Mouse (Mus musculus): ENCODE measurements around the gene Mc1r. TPM values are rescaled to one million over a fixed set of nuclear protein-coding genes. Genes with fewer than 3 reads are reported as not detected.
"Not testable (repeated sequence)": the region's sequence is repeated elsewhere in the genome, so short reads cannot be mapped to it uniquely, and the experiment has no call there.

Mc1r gene
- polyA plus RNA-seq, 1 experiment, result 0.70 TPM

- Histone ChIP-seq H3K27ac (ENCODE audit: control insufficient read depth, insufficient read depth, low read depth, low read length, poor library complexity) (no peak overlapping the region), H3K4me1 (ENCODE audit: control insufficient read depth, insufficient read depth, low read length) (peaks cover 3% of the 10 kb centered on the region), H3K4me3 (replicated peaks; ENCODE audit: control insufficient read depth, low read depth, low read length) (no peak overlapping the region)
- 83% methylated on average over 10 of the region's 10 CpGs for WGBS
- no peak for TF ChIP-seq CTCF (IDR thresholded peaks at IDR 0.05; ENCODE audit: control insufficient read depth, insufficient read depth, low read length)
- TF ChIP-seq POLR2A (IDR thresholded peaks at IDR 0.05; ENCODE audit: borderline replicate concordance, control insufficient read depth, low read depth, low read length), result no peak
Observed at GRCm38 (mm10) chr8:123445981-123446380, 39.1 kb downstream of the Mc1r start.

GRCm38 (mm10) chr8:123446799-123447198 lies 39.9 kb downstream of the Mc1r start:
- Histone ChIP-seq H3K27ac (ENCODE audit: control insufficient read depth, insufficient read depth, low read depth, low read length, poor library complexity) (no peak overlapping the region), H3K4me1 (ENCODE audit: control insufficient read depth, insufficient read depth, low read length) (peaks cover 6% of the 10 kb centered on the region), H3K4me3 (replicated peaks; ENCODE audit: control insufficient read depth, low read depth, low read length) (no peak overlapping the region)
- WGBS, result 78% methylated on average over 6 of the region's 6 CpGs
- TF ChIP-seq CTCF (IDR thresholded peaks at IDR 0.05; ENCODE audit: control insufficient read depth, insufficient read depth, low read length) (no peak), POLR2A (IDR thresholded peaks at IDR 0.05; ENCODE audit: borderline replicate concordance, control insufficient read depth, low read depth, low read length) (no peak)

- no peak for TF ChIP-seq CTCF (IDR thresholded peaks at IDR 0.05; ENCODE audit: control insufficient read depth, insufficient read depth, low read length)
- no peak for TF ChIP-seq POLR2A (IDR thresholded peaks at IDR 0.05; ENCODE audit: borderline replicate concordance, control insufficient read depth, low read depth, low read length)
- H3K27ac ChIP-seq (ENCODE audit: control insufficient read depth, insufficient read depth, low read depth, low read length, poor library complexity), result peak overlapping the region; percentile 90
- H3K4me3 ChIP-seq (replicated peaks; ENCODE audit: control insufficient read depth, low read depth, low read length), result no peak overlapping the region
- peaks cover 10% of the 10 kb centered on the region for H3K4me1 ChIP-seq (ENCODE audit: control insufficient read depth, insufficient read depth, low read length)
- WGBS, result 9% methylated on average over 5 of the region's 5 CpGs
Observed at GRCm38 (mm10) chr8:123450783-123451182, 43.9 kb downstream of the Mc1r start.

- peak overlapping the region; percentile 27; the same call in 1 of the 2 replicates for H3K27ac ChIP-seq (ENCODE audit: control insufficient read depth, insufficient read depth, low read depth, low read length, poor library complexity)
Observed at GRCm38 (mm10) chr8:123451747-123452146, 44.8 kb downstream of the Mc1r start.

GRCm38 (mm10) chr8:123452149-123452548 lies 45.2 kb downstream of the Mc1r start:
- 8% methylated on average over 4 of the region's 4 CpGs for WGBS

More at GRCm38 (mm10) chr8:123451747-123452146, 44.8 kb downstream of the Mc1r start:
- not testable (repeated sequence) for H3K4me3 ChIP-seq (replicated peaks; ENCODE audit: control insufficient read depth, low read depth, low read length)
- H3K4me1 ChIP-seq (ENCODE audit: control insufficient read depth, insufficient read depth, low read length), result peaks cover 10% of the 10 kb centered on the region
- WGBS, result 72% methylated on average over 12 of the region's 12 CpGs

GRCm38 (mm10) chr8:123453291-123453690 lies 46.4 kb downstream of the Mc1r start:
- TF ChIP-seq POLR2A (IDR thresholded peaks at IDR 0.05; ENCODE audit: borderline replicate concordance, control insufficient read depth, low read depth, low read length), result no peak
- no peak for TF ChIP-seq CTCF (IDR thresholded peaks at IDR 0.05; ENCODE audit: control insufficient read depth, insufficient read depth, low read length)
- 63% methylated on average over 7 of the region's 7 CpGs for WGBS
- Histone ChIP-seq H3K4me3 (replicated peaks; ENCODE audit: control insufficient read depth, low read depth, low read length) (no peak overlapping the region), H3K27ac (ENCODE audit: control insufficient read depth, insufficient read depth, low read depth, low read length, poor library complexity) (no peak overlapping the region), H3K4me1 (ENCODE audit: control insufficient read depth, insufficient read depth, low read length) (peaks cover 9% of the 10 kb centered on the region)

More at GRCm38 (mm10) chr8:123452149-123452548, 45.2 kb downstream of the Mc1r start:
- peaks cover 10% of the 10 kb centered on the region for H3K4me1 ChIP-seq (ENCODE audit: control insufficient read depth, insufficient read depth, low read length)
- H3K4me3 ChIP-seq (replicated peaks; ENCODE audit: control insufficient read depth, low read depth, low read length), result no peak overlapping the region
- H3K27ac ChIP-seq (ENCODE audit: control insufficient read depth, insufficient read depth, low read depth, low read length, poor library complexity), result no peak overlapping the region
- TF ChIP-seq CTCF (IDR thresholded peaks at IDR 0.05; ENCODE audit: control insufficient read depth, insufficient read depth, low read length) (no peak), POLR2A (IDR thresholded peaks at IDR 0.05; ENCODE audit: borderline replicate concordance, control insufficient read depth, low read depth, low read length) (no peak)

- 85% methylated on average over 5 of the region's 5 CpGs for WGBS
- H3K4me3 ChIP-seq (replicated peaks; ENCODE audit: control insufficient read depth, low read depth, low read length), result no peak overlapping the region
- H3K4me1 ChIP-seq (ENCODE audit: control insufficient read depth, insufficient read depth, low read length), result peaks cover 9% of the 10 kb centered on the region
- peak overlapping the region; percentile 0; the same call in 1 of the 2 replicates for H3K27ac ChIP-seq (ENCODE audit: control insufficient read depth, insufficient read depth, low read depth, low read length, poor library complexity)
- TF ChIP-seq POLR2A (IDR thresholded peaks at IDR 0.05; ENCODE audit: borderline replicate concordance, control insufficient read depth, low read depth, low read length) (no peak), CTCF (IDR thresholded peaks at IDR 0.05; ENCODE audit: control insufficient read depth, insufficient read depth, low read length) (no peak)
Observed at GRCm38 (mm10) chr8:123453951-123454350, 47.0 kb downstream of the Mc1r start.

GRCm38 (mm10) chr8:123454559-123454958 lies 47.7 kb downstream of the Mc1r start:
- TF ChIP-seq CTCF (IDR thresholded peaks at IDR 0.05; ENCODE audit: control insufficient read depth, insufficient read depth, low read length), result no peak
- no peak for TF ChIP-seq POLR2A (IDR thresholded peaks at IDR 0.05; ENCODE audit: borderline replicate concordance, control insufficient read depth, low read depth, low read length)
- WGBS, result 48% methylated on average over 6 of the region's 6 CpGs
- H3K27ac ChIP-seq (ENCODE audit: control insufficient read depth, insufficient read depth, low read depth, low read length, poor library complexity), result no peak overlapping the region
- H3K4me3 ChIP-seq (replicated peaks; ENCODE audit: control insufficient read depth, low read depth, low read length), result no peak overlapping the region
- H3K4me1 ChIP-seq (ENCODE audit: control insufficient read depth, insufficient read depth, low read length), result peaks cover 9% of the 10 kb centered on the region

Other genes starting within 250 kb of the Mc1r start
- gene Sult5a1, start 248.8 kb upstream of the Mc1r start, polyA plus RNA-seq (2011; ENCODE audit: insufficient read depth, insufficient read length, low replicate concordance, missing spikeins), result 0.52 and 1.4 TPM in 2 replicates
- gene Dpep1, start 220.9 kb upstream of the Mc1r start, polyA plus RNA-seq (2011; ENCODE audit: insufficient read depth, insufficient read length, low replicate concordance, missing spikeins), result 9.7 and 14.2 TPM in 2 replicates
- gene Chmp1a, start 194.3 kb upstream of the Mc1r start, polyA plus RNA-seq (2011; ENCODE audit: insufficient read depth, insufficient read length, low replicate concordance, missing spikeins), result 62.6 and 88.7 TPM in 2 replicates
- gene Spata33, start 194.3 kb upstream of the Mc1r start, polyA plus RNA-seq (2011; ENCODE audit: insufficient read depth, insufficient read length, low replicate concordance, missing spikeins), result 0.62 TPM in 1 of 2 replicates, not detected in the other
- gene Cdk10, start 182.3 kb upstream of the Mc1r start, polyA plus RNA-seq (2011; ENCODE audit: insufficient read depth, insufficient read length, low replicate concordance, missing spikeins), result 32.1 and 71.7 TPM in 2 replicates
- gene Spata2l, start 170.9 kb upstream of the Mc1r start, polyA plus RNA-seq (2011; ENCODE audit: insufficient read depth, insufficient read length, low replicate concordance, missing spikeins), result 2.8 TPM in 1 of 2 replicates, not detected in the other
- 10.9 and 29.2 TPM in 2 replicates for gene Zfp276, start 152.9 kb upstream of the Mc1r start, polyA plus RNA-seq (2011; ENCODE audit: insufficient read depth, insufficient read length, low replicate concordance, missing spikeins)
- gene Vps9d1, start 152.8 kb upstream of the Mc1r start, polyA plus RNA-seq (2011; ENCODE audit: insufficient read depth, insufficient read length, low replicate concordance, missing spikeins), result 12.4 and 30.1 TPM in 2 replicates
- gene Fanca, start 88.5 kb upstream of the Mc1r start, polyA plus RNA-seq (2011; ENCODE audit: insufficient read depth, insufficient read length, low replicate concordance, missing spikeins), result 45.3 and 60.2 TPM in 2 replicates
- 1.5 TPM in 2 replicates for gene Spire2, start 74.4 kb upstream of the Mc1r start, polyA plus RNA-seq (2011; ENCODE audit: insufficient read depth, insufficient read length, low replicate concordance, missing spikeins)
- 171 and 310 TPM in 2 replicates for gene Tcf25, start 33.4 kb upstream of the Mc1r start, polyA plus RNA-seq (2011; ENCODE audit: insufficient read depth, insufficient read length, low replicate concordance, missing spikeins)
- 0.56 and 1.4 TPM in 2 replicates for gene Tubb3, start 4.3 kb downstream of the Mc1r start, polyA plus RNA-seq (2011; ENCODE audit: insufficient read depth, insufficient read length, low replicate concordance, missing spikeins)
- gene Def8, start 16.4 kb downstream of the Mc1r start, polyA plus RNA-seq (2011; ENCODE audit: insufficient read depth, insufficient read length, low replicate concordance, missing spikeins), result 10.3 and 16.7 TPM in 2 replicates
- gene Afg3l1, start 70.8 kb downstream of the Mc1r start, polyA plus RNA-seq (2011; ENCODE audit: insufficient read depth, insufficient read length, low replicate concordance, missing spikeins), result 12.3 and 22.8 TPM in 2 replicates
- not detected in 2 replicates for gene Dbndd1, start 108.4 kb downstream of the Mc1r start, polyA plus RNA-seq (2011; ENCODE audit: insufficient read depth, insufficient read length, low replicate concordance, missing spikeins)
- gene Gas8, start 111.7 kb downstream of the Mc1r start, polyA plus RNA-seq (2011; ENCODE audit: insufficient read depth, insufficient read length, low replicate concordance, missing spikeins), result 3.4 and 6.3 TPM in 2 replicates
- gene Rhou, start 246.8 kb downstream of the Mc1r start, polyA plus RNA-seq (2011; ENCODE audit: insufficient read depth, insufficient read length, low replicate concordance, missing spikeins), result 5.3 and 17.9 TPM in 2 replicates

Measured in bone marrow, adult 2 months (tissue).